Mouse (Mus musculus): ENCODE measurements at regions not wholly inside any gene's neighbourhood (a gene's known extent, or its start where the extent isn't known, plus 50 kb on each side); places are given as distances from the start of the nearest gene placed in this dataset.

- CTCF ChIA-PET = no interaction called here
- POLR2A ChIA-PET = interaction anchor here in 1 of 4 experiments (1.0 kb wide), 1 partner anchor 32 kb away, joined by 3 read pairs; no protein-coding TSS in a partner anchor
Measured at GRCm38 (mm10) chr3:18877060-18877459, 751.4 kb downstream of the 1700064H15Rik start.

GRCm38 (mm10) chr3:18877572-18877971 lies 750.9 kb downstream of the 1700064H15Rik start:
- POLR2A ChIA-PET = interaction anchor here in 1 of 4 experiments (0.7 to 1.0 kb wide), 2 partner anchors 9 to 32 kb away, joined by 3 read pairs; no protein-coding TSS in a partner anchor
- CTCF ChIA-PET = no interaction called here

- CTCF ChIA-PET = no interaction called here
- POLR2A ChIA-PET = no interaction called here
Measured at GRCm38 (mm10) chr3:18881186-18881585, 747.3 kb downstream of the 1700064H15Rik start.

GRCm38 (mm10) chr3:18892813-18893212 lies 735.7 kb downstream of the 1700064H15Rik start:
- ChIA-PET CTCF (no interaction called here), POLR2A (no interaction called here)

GRCm38 (mm10) chr3:18905769-18906168 lies 722.7 kb downstream of the 1700064H15Rik start:
- POLR2A ChIA-PET = interaction anchor here in 1 of 4 experiments (1.5 kb wide), 1 partner anchor 18 kb away, joined by 3 read pairs; no protein-coding TSS in a partner anchor
- CTCF ChIA-PET = no interaction called here

- ChIA-PET CTCF (no interaction called here), POLR2A (interaction anchor here in 1 of 4 experiments (1.5 kb wide), 1 partner anchor 18 kb away, joined by 3 read pairs; no protein-coding TSS in a partner anchor)
Measured at GRCm38 (mm10) chr3:18906210-18906609, 722.3 kb downstream of the 1700064H15Rik start.

GRCm38 (mm10) chr3:18908737-18909136 lies 719.7 kb downstream of the 1700064H15Rik start:
- ChIA-PET POLR2A (interaction anchor here in 1 of 4 experiments (1.5 kb wide), 1 partner anchor 31 kb away, joined by 3 read pairs; no protein-coding TSS in a partner anchor), CTCF (no interaction called here)

GRCm38 (mm10) chr3:18928401-18929104 lies 699.9 kb downstream of the 1700064H15Rik start:
- ChIA-PET CTCF (no interaction called here), POLR2A (no interaction called here)

- ChIA-PET CTCF (no interaction called here), POLR2A (no interaction called here)
Measured at GRCm38 (mm10) chr3:18929105-18929492, 699.4 kb downstream of the 1700064H15Rik start.

- CTCF ChIA-PET = interaction anchor here in 1 of 4 experiments (0.6 kb wide), 1 partner anchor 10 kb away, joined by 3 read pairs; no protein-coding TSS in a partner anchor
- POLR2A ChIA-PET = interaction anchor here in 1 of 4 experiments (0.6 kb wide), 1 partner anchor 143 kb away, joined by 3 read pairs; no protein-coding TSS in a partner anchor
Measured at GRCm38 (mm10) chr3:18932983-18933726, 695.3 kb downstream of the 1700064H15Rik start.

GRCm38 (mm10) chr3:18934891-18935290 lies 693.6 kb downstream of the 1700064H15Rik start:
- ChIA-PET POLR2A (no interaction called here), CTCF (no interaction called here)

- POLR2A ChIA-PET = interaction anchor here in 1 of 4 experiments (0.6 kb wide), 1 partner anchor 147 kb away, joined by 7 read pairs; no protein-coding TSS in a partner anchor
- CTCF ChIA-PET = no interaction called here
Measured at GRCm38 (mm10) chr3:18937333-18938122, 690.9 kb downstream of the 1700064H15Rik start.

- ChIA-PET POLR2A (no interaction called here), CTCF (no interaction called here)
Measured at GRCm38 (mm10) chr3:18941301-18942177, 686.9 kb downstream of the 1700064H15Rik start.

GRCm38 (mm10) chr3:18960341-18960740 lies 668.1 kb downstream of the 1700064H15Rik start:
- POLR2A ChIA-PET = no interaction called here

GRCm38 (mm10) chr3:18988662-18989061 lies 639.8 kb downstream of the 1700064H15Rik start:
- CTCF ChIA-PET = no interaction called here
- POLR2A ChIA-PET = interaction anchor here in 1 of 4 experiments (0.5 to 0.7 kb wide), 2 partner anchors 13 to 348 kb away, joined by 3 read pairs; no protein-coding TSS in a partner anchor

More at GRCm38 (mm10) chr3:18960341-18960740, 668.1 kb downstream of the 1700064H15Rik start:
- CTCF ChIA-PET = interaction anchor here in 1 of 4 experiments (0.6 kb wide), 1 partner anchor 68 kb away, joined by 3 read pairs; no protein-coding TSS in a partner anchor

GRCm38 (mm10) chr3:18989577-18990240 lies 638.8 kb downstream of the 1700064H15Rik start:
- POLR2A ChIA-PET = interaction anchor here in 1 of 4 experiments (0.7 kb wide), 1 partner anchor 12 kb away, joined by 3 read pairs; no protein-coding TSS in a partner anchor
- CTCF ChIA-PET = no interaction called here

GRCm38 (mm10) chr3:19000179-19000578 lies 628.3 kb downstream of the 1700064H15Rik start:
- ChIA-PET CTCF (no interaction called here), POLR2A (no interaction called here)

- ChIA-PET CTCF (no interaction called here), POLR2A (interaction anchor here in 1 of 4 experiments (0.7 to 0.8 kb wide), 2 partner anchors 13 to 132 kb away, joined by 3 to 6 read pairs; no protein-coding TSS in a partner anchor)
Measured at GRCm38 (mm10) chr3:19002056-19002455, 626.4 kb downstream of the 1700064H15Rik start.
